Mouse (Mus musculus): Measurements from ENCODE around the gene Dock9.
"Not testable (repeated sequence)": the region's sequence is repeated elsewhere in the genome, so short reads cannot be mapped to it uniquely, and the experiment has no call there.

Dock9 gene

GRCm38 (mm10) chr14:121659061-121659824, 138.4 kb downstream of the Dock9 start:
- DNase-seq (ENCODE audit: low spot score): no peak

- DNase-seq (ENCODE audit: low spot score): no peak
These were observed 139.1 kb downstream of the Dock9 start for GRCm38 (mm10) chr14:121658537-121658936.

GRCm38 (mm10) chr14:121657633-121658032, 140.0 kb downstream of the Dock9 start:
- no peak for DNase-seq (ENCODE audit: low spot score)

GRCm38 (mm10) chr14:121656912-121657311, 140.7 kb downstream of the Dock9 start:
- DNase-seq (ENCODE audit: low spot score): no peak

- DNase-seq (ENCODE audit: low spot score): no peak
These were observed 142.7 kb downstream of the Dock9 start for GRCm38 (mm10) chr14:121654977-121655376.

GRCm38 (mm10) chr14:121654416-121654967, 143.1 kb downstream of the Dock9 start:
- no peak for DNase-seq (ENCODE audit: low spot score)

- DNase-seq (ENCODE audit: low spot score): no peak
These were observed 143.9 kb downstream of the Dock9 start for GRCm38 (mm10) chr14:121653717-121654116.

GRCm38 (mm10) chr14:121653241-121653640, 144.4 kb downstream of the Dock9 start:
- DNase-seq (ENCODE audit: low spot score): no peak

GRCm38 (mm10) chr14:121648581-121649060, 149.0 kb downstream of the Dock9 start:
- no peak for DNase-seq (ENCODE audit: low spot score)

- no peak for DNase-seq (ENCODE audit: low spot score)
These were observed 149.9 kb downstream of the Dock9 start for GRCm38 (mm10) chr14:121647693-121648092.

GRCm38 (mm10) chr14:121646617-121647016, 151.0 kb downstream of the Dock9 start:
- DNase-seq (ENCODE audit: low spot score): no peak

- no peak for DNase-seq (ENCODE audit: low spot score)
These were observed 153.3 kb downstream of the Dock9 start for GRCm38 (mm10) chr14:121644302-121644701.

GRCm38 (mm10) chr14:121641271-121641670, 156.4 kb downstream of the Dock9 start:
- no peak for DNase-seq (ENCODE audit: low spot score)

- DNase-seq (ENCODE audit: low spot score): no peak
These were observed 160.6 kb downstream of the Dock9 start for GRCm38 (mm10) chr14:121636935-121637510.

- DNase-seq (ENCODE audit: low spot score): no peak
These were observed 162.8 kb downstream of the Dock9 start for GRCm38 (mm10) chr14:121634736-121635430.

GRCm38 (mm10) chr14:121634093-121634735, 163.4 kb downstream of the Dock9 start:
- DNase-seq (ENCODE audit: low spot score): no peak

GRCm38 (mm10) chr14:121631934-121632333, 165.7 kb downstream of the Dock9 start:
- no peak for DNase-seq (ENCODE audit: low spot score)

- no peak for DNase-seq (ENCODE audit: low spot score)
These were observed 170.9 kb downstream of the Dock9 start for GRCm38 (mm10) chr14:121626741-121627140.

GRCm38 (mm10) chr14:121623996-121624542, 173.6 kb downstream of the Dock9 start:
- not testable (repeated sequence) for DNase-seq (ENCODE audit: low spot score)

- no peak for DNase-seq (ENCODE audit: low spot score)
These were observed 175.8 kb downstream of the Dock9 start for GRCm38 (mm10) chr14:121621806-121622205.

GRCm38 (mm10) chr14:121620567-121620966, 177.1 kb downstream of the Dock9 start:
- DNase-seq (ENCODE audit: low spot score): no peak

GRCm38 (mm10) chr14:121620157-121620556, 177.5 kb downstream of the Dock9 start:
- DNase-seq (ENCODE audit: low spot score): no peak

Measured in spleen, adult 12 weeks (tissue).